Mouse (Mus musculus): ENCODE measurements at regions not wholly inside any gene's neighbourhood (a gene's known extent, or its start where the extent isn't known, plus 50 kb on each side); places are given as distances from the start of the nearest gene placed in this dataset.

GRCm38 (mm10) chr4:31835051-31835450 lies 128.8 kb upstream of the Map3k7 start:
- no peak for DNase-seq

GRCm38 (mm10) chr4:31838592-31838991 lies 125.3 kb upstream of the Map3k7 start:
- no peak for DNase-seq

- DNase-seq: no peak
Observed at GRCm38 (mm10) chr4:31849763-31850162, 114.1 kb upstream of the Map3k7 start.

- DNase-seq: peak in 1 of 2 experiments; percentile 5
Observed at GRCm38 (mm10) chr4:31851006-31851405, 112.9 kb upstream of the Map3k7 start.

GRCm38 (mm10) chr4:31853851-31854250 lies 110.0 kb upstream of the Map3k7 start:
- DNase-seq: no peak

GRCm38 (mm10) chr4:31860389-31860788 lies 103.5 kb upstream of the Map3k7 start:
- DNase-seq: no peak

GRCm38 (mm10) chr4:31861172-31861571 lies 102.7 kb upstream of the Map3k7 start:
- no peak for DNase-seq

- no peak for DNase-seq
Observed at GRCm38 (mm10) chr4:31872985-31873983, 90.6 kb upstream of the Map3k7 start.

GRCm38 (mm10) chr4:31877389-31877788 lies 86.5 kb upstream of the Map3k7 start:
- DNase-seq: no peak

GRCm38 (mm10) chr4:31878493-31879191 lies 85.3 kb upstream of the Map3k7 start:
- no peak for DNase-seq

GRCm38 (mm10) chr4:31879192-31879585 lies 84.7 kb upstream of the Map3k7 start:
- no peak for DNase-seq

GRCm38 (mm10) chr4:31880213-31880612 lies 83.7 kb upstream of the Map3k7 start:
- no peak for DNase-seq

- DNase-seq: no peak
Observed at GRCm38 (mm10) chr4:31889673-31890072, 74.2 kb upstream of the Map3k7 start.

GRCm38 (mm10) chr4:31909086-31909673 lies 54.7 kb upstream of the Map3k7 start:
- no peak for DNase-seq
